Mouse (Mus musculus): ENCODE measurements at regions not wholly inside any gene's neighbourhood (a gene's known extent, or its start where the extent isn't known, plus 50 kb on each side); places are given as distances from the start of the nearest gene placed in this dataset.

DNA sequence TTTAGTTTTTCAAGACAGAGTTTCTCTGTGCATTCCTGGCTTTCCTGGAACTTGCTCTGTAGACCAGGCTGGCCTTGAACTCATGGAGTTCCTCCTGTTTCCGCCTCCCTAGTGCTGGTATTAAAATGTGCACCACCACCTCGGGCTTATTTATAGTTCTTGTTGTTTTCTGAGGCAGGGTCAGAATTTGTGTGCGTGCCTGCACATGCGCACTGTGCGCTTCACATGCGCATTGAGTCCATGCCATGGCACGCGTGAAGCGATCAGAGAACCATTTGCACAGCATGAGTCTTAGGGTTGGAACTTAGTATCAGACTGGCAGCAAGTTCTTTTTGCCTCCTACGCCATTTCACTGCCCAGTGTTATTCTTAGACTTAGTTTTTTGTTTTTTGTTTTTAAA lies 68.8 kb upstream of the Jak1 start:
- Histone ChIP-seq H3K27me3 (replicated peaks; ENCODE audit: control insufficient read depth, insufficient read depth, low read length) (no peaks in the 10 kb centered on the region), H3K27ac (ENCODE audit: low read depth, low read length) (no peak overlapping the region), H3K4me1 (replicated peaks; ENCODE audit: control insufficient read depth, insufficient read depth, low read length) (0 out of 2 replicates have a peak, but pooled peaks cover 4% of the 10 kb centered on the region), H3K4me2 (no peak overlapping the region), H3K9me3 (ENCODE audit: control insufficient read depth, low read length) (no peaks in the 10 kb centered on the region), H3K36me3 (ENCODE audit: control insufficient read depth, insufficient read depth, low read length) (no peaks in the 10 kb centered on the region), H3K4me3 (ENCODE audit: low read depth, low read length) (no peak overlapping the region), H3K9ac (ENCODE audit: low read depth, low read length) (no peak overlapping the region)
- 93% methylated on average over 10 of the region's 10 CpGs for WGBS
- DNase-seq (ENCODE audit: low spot score) (no peak), ATAC-seq (replicated peaks; ENCODE audit: low FRiP score) (no peak)

DNA sequence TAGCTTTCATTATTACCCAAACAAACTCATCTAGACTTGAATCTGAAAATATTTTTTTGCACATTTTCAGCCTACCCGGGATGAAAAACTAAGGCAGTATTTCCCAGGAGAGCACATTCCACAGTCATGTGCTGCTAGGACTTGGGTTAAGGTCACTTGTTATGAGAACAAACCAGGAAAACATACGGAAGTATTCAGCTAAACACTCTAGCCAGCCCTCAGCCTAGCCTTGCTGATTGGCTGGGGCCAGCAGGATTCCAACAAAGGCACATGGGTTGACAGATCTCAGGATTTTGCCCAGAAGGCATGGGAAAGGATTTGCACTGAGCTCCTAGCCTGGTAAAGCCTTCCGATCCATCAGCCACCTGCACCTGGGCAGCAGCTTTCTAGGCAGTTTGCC lies 68.0 kb upstream of the Jak1 start:
- Histone ChIP-seq H3K36me3 (ENCODE audit: control insufficient read depth, insufficient read depth, low read length) (no peaks in the 10 kb centered on the region), H3K4me3 (ENCODE audit: low read depth, low read length) (no peak overlapping the region), H3K27ac (ENCODE audit: low read depth, low read length) (no peak overlapping the region), H3K27me3 (replicated peaks; ENCODE audit: control insufficient read depth, insufficient read depth, low read length) (no peaks in the 10 kb centered on the region), H3K9me3 (ENCODE audit: control insufficient read depth, low read length) (no peaks in the 10 kb centered on the region), H3K9ac (ENCODE audit: low read depth, low read length) (no peak overlapping the region), H3K4me2 (no peak overlapping the region), H3K4me1 (replicated peaks; ENCODE audit: control insufficient read depth, insufficient read depth, low read length) (0 out of 2 replicates have a peak, but pooled peaks cover 4% of the 10 kb centered on the region)
- WGBS = 88% methylated on average over 3 of the region's 3 CpGs
- ATAC-seq (replicated peaks; ENCODE audit: low FRiP score) (no peak), DNase-seq (ENCODE audit: low spot score) (no peak)

DNA sequence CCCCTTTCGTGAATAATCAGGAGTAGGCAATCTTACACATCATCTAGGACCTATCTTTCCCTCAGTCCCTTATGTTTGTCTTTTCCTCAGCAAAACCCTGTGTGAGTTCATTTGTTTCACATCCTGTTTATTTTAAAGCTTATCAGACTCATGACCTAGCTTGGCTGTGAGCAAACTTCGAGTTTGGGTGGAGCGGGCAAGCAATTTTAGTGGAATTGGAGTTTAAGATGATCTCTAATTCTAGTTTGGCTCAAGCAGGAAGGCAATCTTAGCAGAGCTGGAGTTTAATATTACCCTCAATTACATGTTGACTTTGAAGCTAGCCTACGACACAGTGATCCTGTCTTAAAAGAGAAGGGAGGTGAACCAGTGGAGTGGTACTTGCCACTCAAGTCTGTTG lies 66.1 kb upstream of the Jak1 start:
- no peaks in the 10 kb centered on the region for H3K9me3 ChIP-seq (ENCODE audit: control insufficient read depth, low read length)
- WGBS = 71% methylated on average over 4 of the region's 4 CpGs

DNA sequence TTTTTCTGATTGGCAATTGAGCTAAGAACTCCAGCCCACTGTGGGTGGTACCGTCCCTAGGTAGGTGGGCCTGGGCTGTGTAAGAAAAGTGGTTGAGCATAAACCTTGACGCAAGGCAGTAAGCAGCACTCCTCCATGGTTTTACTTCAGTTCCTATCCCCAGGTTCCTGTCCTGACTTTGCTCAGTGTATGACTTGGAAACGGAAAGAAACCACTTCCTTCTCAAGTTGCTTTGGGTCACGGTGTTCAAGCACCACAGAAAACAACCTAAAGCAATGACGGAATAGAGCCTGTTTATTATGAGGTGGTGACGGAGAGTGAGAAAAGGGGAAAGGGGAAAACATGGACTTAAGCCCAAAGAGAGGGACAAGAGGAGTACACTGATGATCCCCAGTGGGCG lies 64.0 kb upstream of the Jak1 start:
- 57% methylated on average over 7 of the region's 7 CpGs for WGBS
- Histone ChIP-seq H3K4me2 (no peak overlapping the region), H3K9me3 (ENCODE audit: control insufficient read depth, low read length) (no peaks in the 10 kb centered on the region), H3K27ac (ENCODE audit: low read depth, low read length) (no peak overlapping the region), H3K27me3 (replicated peaks; ENCODE audit: control insufficient read depth, insufficient read depth, low read length) (no peaks in the 10 kb centered on the region), H3K9ac (ENCODE audit: low read depth, low read length) (no peak overlapping the region), H3K36me3 (ENCODE audit: control insufficient read depth, insufficient read depth, low read length) (no peaks in the 10 kb centered on the region), H3K4me3 (ENCODE audit: low read depth, low read length) (no peak overlapping the region), H3K4me1 (replicated peaks; ENCODE audit: control insufficient read depth, insufficient read depth, low read length) (0 out of 2 replicates have a peak, but pooled peaks cover 4% of the 10 kb centered on the region)
- ATAC-seq (replicated peaks; ENCODE audit: low FRiP score) = no peak
- DNase-seq (ENCODE audit: low spot score) = no peak

More for the DNA sequence above, 66.1 kb upstream of the Jak1 start:
- no peak for ATAC-seq (replicated peaks; ENCODE audit: low FRiP score)
- H3K4me2 ChIP-seq = no peak overlapping the region
- DNase-seq (ENCODE audit: low spot score) = no peak
- no peaks in the 10 kb centered on the region for H3K36me3 ChIP-seq (ENCODE audit: control insufficient read depth, insufficient read depth, low read length)
- H3K27me3 ChIP-seq (replicated peaks; ENCODE audit: control insufficient read depth, insufficient read depth, low read length) = no peaks in the 10 kb centered on the region
- H3K27ac ChIP-seq (ENCODE audit: low read depth, low read length) = no peak overlapping the region; the same call in 1 of the 2 replicates
- H3K9ac ChIP-seq (ENCODE audit: low read depth, low read length) = no peak overlapping the region
- no peak overlapping the region for H3K4me3 ChIP-seq (ENCODE audit: low read depth, low read length)
- H3K4me1 ChIP-seq (replicated peaks; ENCODE audit: control insufficient read depth, insufficient read depth, low read length) = 0 out of 2 replicates have a peak, but pooled peaks cover 4% of the 10 kb centered on the region

DNA sequence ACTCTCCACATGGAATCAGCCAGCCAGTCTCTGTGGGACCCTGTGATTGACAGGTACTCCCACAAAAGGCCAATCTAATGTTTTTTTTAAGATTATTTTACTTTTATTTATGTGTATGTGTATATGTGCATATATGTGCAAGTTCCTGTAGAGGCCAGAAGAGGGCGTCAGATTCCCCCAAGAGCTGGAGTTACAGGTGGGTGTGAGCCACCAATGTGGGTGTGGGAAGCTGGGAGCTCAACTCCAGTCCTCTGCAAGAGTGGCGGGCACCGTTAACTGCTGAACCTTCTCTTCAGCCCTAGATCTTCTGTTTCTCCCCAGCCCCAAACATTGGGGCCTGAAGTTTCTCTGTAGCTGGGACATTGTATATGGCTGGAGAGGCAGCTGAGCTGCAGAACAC lies 61.0 kb upstream of the Jak1 start:
- ATAC-seq (replicated peaks; ENCODE audit: low FRiP score) (no peak), DNase-seq (ENCODE audit: low spot score) (no peak)
- WGBS = 68% methylated on average over 3 of the region's 3 CpGs
- Histone ChIP-seq H3K27ac (ENCODE audit: low read depth, low read length) (no peak overlapping the region), H3K4me2 (no peak overlapping the region), H3K4me3 (ENCODE audit: low read depth, low read length) (no peak overlapping the region), H3K9ac (ENCODE audit: low read depth, low read length) (no peak overlapping the region), H3K27me3 (replicated peaks; ENCODE audit: control insufficient read depth, insufficient read depth, low read length) (no peaks in the 10 kb centered on the region), H3K9me3 (ENCODE audit: control insufficient read depth, low read length) (no peaks in the 10 kb centered on the region), H3K4me1 (replicated peaks; ENCODE audit: control insufficient read depth, insufficient read depth, low read length) (0 out of 2 replicates have a peak, but pooled peaks cover 4% of the 10 kb centered on the region), H3K36me3 (ENCODE audit: control insufficient read depth, insufficient read depth, low read length) (no peaks in the 10 kb centered on the region)

DNA sequence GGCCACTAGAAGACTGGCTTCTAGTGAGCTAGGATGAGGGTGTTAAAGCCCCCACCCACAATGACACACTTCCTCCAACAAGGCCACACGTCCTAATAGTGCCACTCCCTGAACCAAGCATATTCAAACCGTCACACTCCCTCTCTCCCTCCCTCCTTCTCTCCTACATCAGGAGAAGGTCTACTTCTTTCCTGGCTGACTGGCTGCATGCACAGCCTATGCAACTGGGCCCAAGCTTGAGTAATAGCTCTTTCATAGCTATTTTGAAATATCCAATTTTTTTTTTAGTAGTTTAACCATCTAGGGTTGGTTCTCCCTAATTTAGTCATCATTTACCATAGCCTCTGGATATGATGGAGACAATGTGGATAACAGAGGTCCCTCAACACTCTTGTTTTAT lies 56.6 kb upstream of the Jak1 start:
- Histone ChIP-seq H3K27ac (ENCODE audit: low read depth, low read length) (no peak overlapping the region), H3K9ac (ENCODE audit: low read depth, low read length) (no peak overlapping the region), H3K27me3 (replicated peaks; ENCODE audit: control insufficient read depth, insufficient read depth, low read length) (no peaks in the 10 kb centered on the region), H3K36me3 (ENCODE audit: control insufficient read depth, insufficient read depth, low read length) (no peaks in the 10 kb centered on the region), H3K4me1 (replicated peaks; ENCODE audit: control insufficient read depth, insufficient read depth, low read length) (no peaks in the 10 kb centered on the region), H3K9me3 (ENCODE audit: control insufficient read depth, low read length) (no peaks in the 10 kb centered on the region), H3K4me2 (no peak overlapping the region), H3K4me3 (ENCODE audit: low read depth, low read length) (no peak overlapping the region)
- DNase-seq (ENCODE audit: low spot score) = no peak
- no peak for ATAC-seq (replicated peaks; ENCODE audit: low FRiP score)
- 67% methylated on average over 2 of the region's 2 CpGs for WGBS

DNA sequence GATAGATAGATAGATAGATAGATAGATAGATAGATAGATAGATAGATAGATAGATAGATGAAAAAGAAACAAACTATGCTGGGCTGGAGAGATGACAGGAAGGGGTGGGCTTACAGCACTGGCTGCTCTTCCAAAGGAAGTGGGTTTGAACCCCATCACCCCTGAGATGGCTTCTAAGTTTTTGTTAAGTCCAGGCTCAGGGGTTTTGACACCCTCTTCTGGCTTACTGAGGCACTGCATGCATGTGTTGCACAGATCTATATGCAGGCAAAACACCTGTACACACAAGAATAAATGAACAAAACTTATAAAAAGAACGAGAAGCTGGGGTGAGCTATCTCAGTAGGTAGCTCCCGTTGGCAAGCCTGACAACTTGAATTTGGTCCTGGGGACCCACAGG lies 55.5 kb upstream of the Jak1 start:
- Histone ChIP-seq H3K27ac (ENCODE audit: low read depth, low read length) (no peak overlapping the region), H3K4me3 (ENCODE audit: low read depth, low read length) (no peak overlapping the region), H3K27me3 (replicated peaks; ENCODE audit: control insufficient read depth, insufficient read depth, low read length) (no peaks in the 10 kb centered on the region), H3K36me3 (ENCODE audit: control insufficient read depth, insufficient read depth, low read length) (no peaks in the 10 kb centered on the region), H3K4me2 (no peak overlapping the region), H3K9me3 (ENCODE audit: control insufficient read depth, low read length) (no peaks in the 10 kb centered on the region), H3K9ac (ENCODE audit: low read depth, low read length) (no peak overlapping the region), H3K4me1 (replicated peaks; ENCODE audit: control insufficient read depth, insufficient read depth, low read length) (no peaks in the 10 kb centered on the region)
- ATAC-seq (replicated peaks; ENCODE audit: low FRiP score) (no peak), DNase-seq (ENCODE audit: low spot score) (no peak)
- WGBS = 69% methylated on average over 2 of the region's 2 CpGs

DNA sequence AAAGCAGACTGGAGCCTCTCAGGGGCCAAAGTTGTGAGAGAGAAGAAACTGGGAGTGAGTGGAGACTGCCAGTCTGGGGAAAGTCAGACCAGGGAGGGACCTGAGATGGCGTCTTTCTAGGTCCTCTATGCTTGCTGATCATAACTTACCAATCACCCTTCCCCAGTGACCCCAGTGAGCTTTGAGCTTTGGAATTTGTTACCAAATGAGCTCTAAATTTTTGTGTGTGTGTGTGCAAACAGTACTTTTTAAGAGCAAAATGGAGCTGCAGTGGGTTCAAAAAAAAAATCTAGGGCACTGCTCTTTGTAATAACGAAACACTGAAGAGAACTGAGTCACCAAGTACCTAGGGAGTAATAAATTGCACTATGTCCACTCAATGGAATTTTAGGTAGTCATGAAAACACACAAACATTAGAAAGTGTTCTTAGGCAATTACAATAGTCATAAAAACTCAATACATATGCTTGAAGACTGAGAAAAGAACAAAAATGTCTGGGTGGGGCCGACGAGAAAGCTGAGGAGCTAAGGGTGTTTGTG lies 54.7 kb upstream of the Jak1 start:
- no peak overlapping the region for H3K4me2 ChIP-seq
- no peaks in the 10 kb centered on the region for H3K4me1 ChIP-seq (replicated peaks; ENCODE audit: control insufficient read depth, insufficient read depth, low read length)
- H3K36me3 ChIP-seq (ENCODE audit: control insufficient read depth, insufficient read depth, low read length) = no peaks in the 10 kb centered on the region
- ATAC-seq (replicated peaks; ENCODE audit: low FRiP score) (no peak), DNase-seq (ENCODE audit: low spot score) (no peak)
- H3K27ac ChIP-seq (ENCODE audit: low read depth, low read length) = no peak overlapping the region
- WGBS = 71% methylated on average over 4 of the region's 4 CpGs
- H3K9me3 ChIP-seq (ENCODE audit: control insufficient read depth, low read length) = no peaks in the 10 kb centered on the region
- H3K27me3 ChIP-seq (replicated peaks; ENCODE audit: control insufficient read depth, insufficient read depth, low read length) = no peaks in the 10 kb centered on the region
- no peak overlapping the region for H3K4me3 ChIP-seq (ENCODE audit: low read depth, low read length)
- H3K9ac ChIP-seq (ENCODE audit: low read depth, low read length) = no peak overlapping the region

DNA sequence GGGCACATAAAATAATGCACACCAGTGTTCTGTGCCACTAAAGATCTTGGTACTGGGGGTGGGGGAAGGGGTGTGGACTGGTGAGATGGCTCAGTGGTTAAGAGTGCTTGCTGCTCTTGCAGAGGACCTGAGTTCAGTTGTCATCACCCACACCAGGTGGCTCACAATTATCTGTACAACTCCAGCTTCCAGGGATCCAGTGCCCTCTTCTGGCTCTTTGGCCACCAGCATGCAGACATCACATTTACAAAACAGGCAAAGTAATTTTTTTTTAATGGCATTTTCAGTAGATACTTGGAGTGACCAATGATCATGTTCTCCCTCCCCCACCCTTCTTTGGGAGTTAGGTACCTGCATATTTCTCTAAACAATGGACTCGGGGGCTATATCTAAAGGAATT lies 53.8 kb upstream of the Jak1 start:
- no peak overlapping the region for H3K4me2 ChIP-seq
- no peaks in the 10 kb centered on the region for H3K9me3 ChIP-seq (ENCODE audit: control insufficient read depth, low read length)
- no peaks in the 10 kb centered on the region for H3K27me3 ChIP-seq (replicated peaks; ENCODE audit: control insufficient read depth, insufficient read depth, low read length)
- H3K27ac ChIP-seq (ENCODE audit: low read depth, low read length) = no peak overlapping the region
- H3K4me1 ChIP-seq (replicated peaks; ENCODE audit: control insufficient read depth, insufficient read depth, low read length) = no peaks in the 10 kb centered on the region
- no peak overlapping the region for H3K9ac ChIP-seq (ENCODE audit: low read depth, low read length)
- 71% methylated on average over 1 of the region's 1 CpGs for WGBS
- no peak overlapping the region for H3K4me3 ChIP-seq (ENCODE audit: low read depth, low read length)
- no peak for ATAC-seq (replicated peaks; ENCODE audit: low FRiP score)
- DNase-seq (ENCODE audit: low spot score) = no peak
- no peaks in the 10 kb centered on the region for H3K36me3 ChIP-seq (ENCODE audit: control insufficient read depth, insufficient read depth, low read length)
